Mouse (Mus musculus): ENCODE results near the gene Stpg1.

GRCm38 (mm10) chr4:135548108-135548507 lies 53.5 kb downstream of the Stpg1 start:
- no peak for TF ChIP-seq CTCF (IDR thresholded peaks at IDR 0.05; ENCODE audit: low read depth, low read length)
- TF ChIP-seq POLR2A (IDR thresholded peaks at IDR 0.05; ENCODE audit: borderline replicate concordance, low read depth, low read length), result no peak
